Mouse (Mus musculus) neural tube, embryonic 15.5 days (tissue): Measurements from ENCODE around the gene Odf2l. TPM values are rescaled to one million over a fixed set of nuclear protein-coding genes. Genes with fewer than 3 reads are reported as not detected.

Source experiments
- ATAC-seq: fragments of 200-750 bp; cut with Nextera tagmentation; 2 replicates; pipeline ENCODE4 v1.8.0; 2017; ENCODE audit warnings: mild to moderate bottlenecking, moderate TSS enrichment, moderate library complexity; ENCODE audit not compliant: low FRiP score
- H3K27ac ChIP-seq: fragments of 300-500 bp; sonication (generic); replicated peaks from 2 replicates; pipeline ENCODE4 v1.5.1; 2015; ENCODE audit warnings: mild to moderate bottlenecking, inconsistent platforms
- H3K27me3 ChIP-seq: fragments of 300-500 bp; sonication (generic); replicated peaks from 2 replicates; pipeline ENCODE4 v1.6.1; 2015; ENCODE audit warnings: inconsistent platforms
- H3K36me3 ChIP-seq: fragments of 300-500 bp; sonication (generic); 2 replicates; pipeline ENCODE4 v1.6.1; 2015; ENCODE audit warnings: inconsistent platforms
- H3K4me1 ChIP-seq: fragments of 300-500 bp; sonication (generic); 2 replicates; pipeline ENCODE4 v1.6.1; 2015; ENCODE audit warnings: inconsistent platforms
- H3K4me2 ChIP-seq: fragments of 300-500 bp; sonication (generic); 2 replicates; pipeline ENCODE4 v1.6.1; 2015; ENCODE audit warnings: inconsistent platforms, mild to moderate bottlenecking, moderate library complexity
- H3K4me3 ChIP-seq: fragments of 300-500 bp; sonication (generic); replicated peaks from 2 replicates; pipeline ENCODE4 v1.5.1; 2015; ENCODE audit warnings: mild to moderate bottlenecking, inconsistent platforms
- H3K9ac ChIP-seq: fragments of 300-500 bp; sonication (generic); replicated peaks from 2 replicates; pipeline ENCODE4 v1.6.1; 2015; ENCODE audit warnings: mild to moderate bottlenecking, inconsistent platforms
- H3K9me3 ChIP-seq: fragments of 300-500 bp; sonication (generic); replicated peaks from 2 replicates; pipeline ENCODE4 v1.6.1; 2016; ENCODE audit warnings: inconsistent platforms
- WGBS: fragments of 180-500 bp; shearing (Covaris S2); methylation state at CpG from one replicate; pipeline ENCODE4 v1.1.7; 2015; ENCODE audit warnings: mixed read lengths; 5-methylcytosine and 5-hydroxymethylcytosine counted together
- polyA plus RNA-seq: library from polyadenylated mRNA; unstranded; fragments of >200 nt; fragmentation: Nextera tagmentation; extraction: Ambion mirVana; gene quantifications from 2 replicates; pipeline ENCODE4 v1.2.1, GENCODE M21; 2015

The Odf2l gene
- polyA plus RNA-seq: 10.2 and 11.3 TPM in 2 replicates

- under 1% methylated on average over 48 of the region's 57 CpGs for WGBS
- Histone ChIP-seq H3K9ac (peak within 1 kb of the TSS; percentile 87), H3K36me3 (no peaks in the 10 kb centered on the region), H3K4me1 (peaks cover 16% of the 10 kb centered on the region), H3K4me2 (peak within 1 kb of the TSS; percentile 80), H3K27ac (peak within 1 kb of the TSS; percentile 99), H3K9me3 (no peaks in the 10 kb centered on the region), H3K27me3 (no peaks in the 10 kb centered on the region), H3K4me3 (peak within 1 kb of the TSS; percentile 79)
- peak; percentile 99 for ATAC-seq
Measured at GRCm38 (mm10) chr3:145118254-145119001, at the start of gene Odf2l. Odf2l (plus strand) TSS chr3:145118588.

- no peaks in the 10 kb centered on the region for H3K27me3 ChIP-seq
- no peak overlapping the region for H3K27ac ChIP-seq
- H3K36me3 ChIP-seq: no peaks in the 10 kb centered on the region
- no peaks in the 10 kb centered on the region for H3K4me1 ChIP-seq
- WGBS: 86% methylated on average over 4 of the region's 4 CpGs
- no peak overlapping the region for H3K9ac ChIP-seq
- H3K4me3 ChIP-seq: no peak overlapping the region
- no peak for ATAC-seq
- no peaks in the 10 kb centered on the region for H3K9me3 ChIP-seq
- no peak overlapping the region for H3K4me2 ChIP-seq
Measured at GRCm38 (mm10) chr3:145068964-145069363, 49.4 kb upstream of the Odf2l start.

- Histone ChIP-seq H3K4me1 (no peaks in the 10 kb centered on the region), H3K4me2 (no peak overlapping the region), H3K36me3 (no peaks in the 10 kb centered on the region), H3K4me3 (no peak overlapping the region), H3K27me3 (no peaks in the 10 kb centered on the region), H3K9me3 (no peaks in the 10 kb centered on the region), H3K27ac (no peak overlapping the region), H3K9ac (no peak overlapping the region)
- ATAC-seq: no peak
- WGBS: 90% methylated on average over 3 of the region's 3 CpGs
Measured at GRCm38 (mm10) chr3:145072339-145072738, 46.0 kb upstream of the Odf2l start.

GRCm38 (mm10) chr3:145078405-145078804 lies 40.0 kb upstream of the Odf2l start:
- ATAC-seq: no peak
- H3K9me3 ChIP-seq: no peaks in the 10 kb centered on the region
- no peaks in the 10 kb centered on the region for H3K27me3 ChIP-seq
- no peak overlapping the region for H3K9ac ChIP-seq
- WGBS: 83% methylated on average over 6 of the region's 6 CpGs
- no peak overlapping the region for H3K4me2 ChIP-seq
- H3K4me1 ChIP-seq: no peaks in the 10 kb centered on the region
- no peak overlapping the region for H3K27ac ChIP-seq
- no peak overlapping the region for H3K4me3 ChIP-seq
- H3K36me3 ChIP-seq: no peaks in the 10 kb centered on the region

GRCm38 (mm10) chr3:145080904-145081303 lies 37.5 kb upstream of the Odf2l start:
- no peaks in the 10 kb centered on the region for H3K4me1 ChIP-seq
- no peak overlapping the region for H3K9ac ChIP-seq
- H3K9me3 ChIP-seq: no peaks in the 10 kb centered on the region
- H3K36me3 ChIP-seq: no peaks in the 10 kb centered on the region
- no peak overlapping the region for H3K27ac ChIP-seq
- no peak overlapping the region for H3K4me3 ChIP-seq
- H3K27me3 ChIP-seq: no peaks in the 10 kb centered on the region
- ATAC-seq: no peak
- no peak overlapping the region for H3K4me2 ChIP-seq
- WGBS: 80% methylated on average over 8 of the region's 8 CpGs

- ATAC-seq: no peak
- Histone ChIP-seq H3K9me3 (no peaks in the 10 kb centered on the region), H3K27me3 (no peaks in the 10 kb centered on the region), H3K4me3 (no peak overlapping the region), H3K4me1 (no peaks in the 10 kb centered on the region), H3K36me3 (no peaks in the 10 kb centered on the region), H3K9ac (no peak overlapping the region), H3K27ac (no peak overlapping the region), H3K4me2 (no peak overlapping the region)
- WGBS: 94% methylated on average over 1 of the region's 1 CpGs
Measured at GRCm38 (mm10) chr3:145083081-145083480, 35.3 kb upstream of the Odf2l start.

GRCm38 (mm10) chr3:145086180-145086579 lies 32.2 kb upstream of the Odf2l start:
- no peaks in the 10 kb centered on the region for H3K36me3 ChIP-seq
- H3K4me3 ChIP-seq: no peak overlapping the region
- no peak overlapping the region for H3K9ac ChIP-seq
- no peaks in the 10 kb centered on the region for H3K9me3 ChIP-seq
- no peaks in the 10 kb centered on the region for H3K4me1 ChIP-seq
- H3K27ac ChIP-seq: no peak overlapping the region
- no peaks in the 10 kb centered on the region for H3K27me3 ChIP-seq
- H3K4me2 ChIP-seq: no peak overlapping the region
- 94% methylated on average over 14 of the region's 14 CpGs for WGBS
- ATAC-seq: no peak

GRCm38 (mm10) chr3:145087857-145088598 lies 30.4 kb upstream of the Odf2l start:
- no peak for ATAC-seq
- H3K27ac ChIP-seq: no peak overlapping the region
- H3K9ac ChIP-seq: no peak overlapping the region
- 75% methylated on average over 8 of the region's 8 CpGs for WGBS
- H3K4me3 ChIP-seq: no peak overlapping the region
- H3K36me3 ChIP-seq: no peaks in the 10 kb centered on the region
- no peaks in the 10 kb centered on the region for H3K4me1 ChIP-seq
- H3K9me3 ChIP-seq: no peaks in the 10 kb centered on the region
- no peaks in the 10 kb centered on the region for H3K27me3 ChIP-seq
- H3K4me2 ChIP-seq: no peak overlapping the region

GRCm38 (mm10) chr3:145099291-145099690 lies 19.1 kb upstream of the Odf2l start, which contains the start of gene Clca2:
Clca2 (minus strand) TSS chr3:145099443.
- Histone ChIP-seq H3K36me3 (no peaks in the 10 kb centered on the region), H3K27me3 (no peaks in the 10 kb centered on the region), H3K9ac (no peak within 1 kb of the TSS), H3K4me3 (no peak within 1 kb of the TSS), H3K4me1 (no peaks in the 10 kb centered on the region), H3K4me2 (no peak within 1 kb of the TSS), H3K27ac (no peak within 1 kb of the TSS), H3K9me3 (no peaks in the 10 kb centered on the region)
- ATAC-seq: no peak
- 85% methylated on average over 6 of the region's 6 CpGs for WGBS

GRCm38 (mm10) chr3:145101891-145102555 lies 16.4 kb upstream of the Odf2l start:
- WGBS: 85% methylated on average over 9 of the region's 9 CpGs
- Histone ChIP-seq H3K27me3 (no peaks in the 10 kb centered on the region), H3K36me3 (no peaks in the 10 kb centered on the region), H3K9me3 (no peaks in the 10 kb centered on the region), H3K9ac (no peak overlapping the region), H3K4me2 (no peak overlapping the region), H3K27ac (no peak overlapping the region), H3K4me1 (no peaks in the 10 kb centered on the region), H3K4me3 (no peak overlapping the region)
- ATAC-seq: no peak

GRCm38 (mm10) chr3:145103321-145103720 lies 15.1 kb upstream of the Odf2l start:
- Histone ChIP-seq H3K36me3 (no peaks in the 10 kb centered on the region), H3K4me1 (no peaks in the 10 kb centered on the region), H3K4me3 (no peak overlapping the region), H3K27ac (no peak overlapping the region), H3K27me3 (no peaks in the 10 kb centered on the region), H3K9ac (no peak overlapping the region), H3K9me3 (no peaks in the 10 kb centered on the region), H3K4me2 (no peak overlapping the region)
- ATAC-seq: no peak
- WGBS: 76% methylated on average over 2 of the region's 2 CpGs
